Mouse (Mus musculus): Measurements from ENCODE around the gene Kdm2b. TPM values are rescaled to one million over a fixed set of nuclear protein-coding genes. Genes with fewer than 3 reads are reported as not detected.

Gene Kdm2b
- polyA plus RNA-seq, 1 experiment, result 22.4 TPM

DNA sequence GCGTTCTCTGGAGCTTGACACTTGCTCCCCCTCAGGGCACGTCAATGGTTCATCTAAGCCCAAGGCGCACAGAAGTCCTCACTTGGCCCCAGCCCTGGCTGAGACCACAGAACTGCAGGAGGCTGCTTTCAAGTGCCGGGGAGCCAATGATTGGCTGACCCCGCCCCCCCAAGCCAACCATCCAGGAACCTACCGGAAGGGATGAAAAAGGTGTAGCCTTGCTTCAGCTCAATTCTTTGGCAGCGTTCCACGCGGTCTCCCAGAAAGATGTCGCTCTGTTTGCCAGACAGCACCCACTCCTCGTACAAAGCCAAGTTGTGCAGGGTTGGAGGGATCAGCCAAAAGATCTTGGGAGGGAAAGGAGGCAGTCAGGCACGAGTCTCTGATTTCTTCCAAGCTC, 42.1 kb downstream of the Kdm2b start:
- H3K4me3 ChIP-seq (ENCODE audit: insufficient read depth, low read length), result no peak overlapping the region
- H3K4me1 ChIP-seq (ENCODE audit: control insufficient read depth, insufficient read depth, low read length), result no peaks in the 10 kb centered on the region
- TF ChIP-seq CTCF (IDR thresholded peaks at IDR 0.05; ENCODE audit: borderline replicate concordance, insufficient read depth, low read length) (no peak), POLR2A (IDR thresholded peaks at IDR 0.05; ENCODE audit: low read depth, low read length) (no peak)
- no peak overlapping the region for H3K27ac ChIP-seq (ENCODE audit: insufficient read depth, low read length)

GRCm38 (mm10) chr5:122938676-122939075, 50.9 kb downstream of the Kdm2b start:
- TF ChIP-seq POLR2A (IDR thresholded peaks at IDR 0.05; ENCODE audit: low read depth, low read length) (no peak), CTCF (IDR thresholded peaks at IDR 0.05; ENCODE audit: borderline replicate concordance, insufficient read depth, low read length) (no peak)
- Histone ChIP-seq H3K4me3 (ENCODE audit: insufficient read depth, low read length) (no peak overlapping the region), H3K4me1 (ENCODE audit: control insufficient read depth, insufficient read depth, low read length) (no peaks in the 10 kb centered on the region; the same call in 1 of the 2 replicates), H3K27ac (ENCODE audit: insufficient read depth, low read length) (no peak overlapping the region)

GRCm38 (mm10) chr5:122937958-122938540, 51.6 kb downstream of the Kdm2b start:
- no peak overlapping the region for H3K4me3 ChIP-seq (ENCODE audit: insufficient read depth, low read length)
- TF ChIP-seq CTCF (IDR thresholded peaks at IDR 0.05; ENCODE audit: borderline replicate concordance, insufficient read depth, low read length) (no peak), POLR2A (IDR thresholded peaks at IDR 0.05; ENCODE audit: low read depth, low read length) (no peak)
- H3K4me1 ChIP-seq (ENCODE audit: control insufficient read depth, insufficient read depth, low read length), result no peaks in the 10 kb centered on the region; the same call in 1 of the 2 replicates
- H3K27ac ChIP-seq (ENCODE audit: insufficient read depth, low read length), result no peak overlapping the region

DNA sequence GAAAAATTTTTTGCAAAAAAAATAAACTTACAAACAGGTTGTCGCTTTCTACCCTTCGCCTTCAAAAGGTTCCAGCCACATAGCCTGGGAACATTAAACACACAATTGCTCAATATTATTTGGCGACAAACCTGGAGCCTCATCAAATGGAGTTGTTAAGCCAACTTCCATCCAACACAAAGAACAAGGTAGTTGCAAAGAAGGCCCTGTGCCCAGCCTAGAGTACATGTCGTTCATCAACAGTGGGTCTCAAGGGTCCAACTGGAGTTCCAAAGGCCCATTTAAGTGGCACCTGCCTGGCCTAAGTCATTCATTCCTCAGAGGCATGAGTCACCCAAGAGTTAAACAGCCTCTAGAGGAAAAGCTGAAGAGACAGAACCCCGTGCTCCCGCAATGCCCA, 52.6 kb downstream of the Kdm2b start:
- no peak overlapping the region for H3K27ac ChIP-seq (ENCODE audit: insufficient read depth, low read length)
- TF ChIP-seq CTCF (IDR thresholded peaks at IDR 0.05; ENCODE audit: borderline replicate concordance, insufficient read depth, low read length) (no peak), POLR2A (IDR thresholded peaks at IDR 0.05; ENCODE audit: low read depth, low read length) (no peak)

GRCm38 (mm10) chr5:122935810-122936209, 53.8 kb downstream of the Kdm2b start:
- Histone ChIP-seq H3K4me3 (ENCODE audit: insufficient read depth, low read length) (no peak overlapping the region), H3K4me1 (ENCODE audit: control insufficient read depth, insufficient read depth, low read length) (no peaks in the 10 kb centered on the region; the same call in 1 of the 2 replicates), H3K27ac (ENCODE audit: insufficient read depth, low read length) (no peak overlapping the region)
- TF ChIP-seq CTCF (IDR thresholded peaks at IDR 0.05; ENCODE audit: borderline replicate concordance, insufficient read depth, low read length) (no peak), POLR2A (IDR thresholded peaks at IDR 0.05; ENCODE audit: low read depth, low read length) (no peak)

More for the DNA sequence above, 52.6 kb downstream of the Kdm2b start:
- Histone ChIP-seq H3K4me1 (ENCODE audit: control insufficient read depth, insufficient read depth, low read length) (no peaks in the 10 kb centered on the region; the same call in 1 of the 2 replicates), H3K4me3 (ENCODE audit: insufficient read depth, low read length) (no peak overlapping the region)

DNA sequence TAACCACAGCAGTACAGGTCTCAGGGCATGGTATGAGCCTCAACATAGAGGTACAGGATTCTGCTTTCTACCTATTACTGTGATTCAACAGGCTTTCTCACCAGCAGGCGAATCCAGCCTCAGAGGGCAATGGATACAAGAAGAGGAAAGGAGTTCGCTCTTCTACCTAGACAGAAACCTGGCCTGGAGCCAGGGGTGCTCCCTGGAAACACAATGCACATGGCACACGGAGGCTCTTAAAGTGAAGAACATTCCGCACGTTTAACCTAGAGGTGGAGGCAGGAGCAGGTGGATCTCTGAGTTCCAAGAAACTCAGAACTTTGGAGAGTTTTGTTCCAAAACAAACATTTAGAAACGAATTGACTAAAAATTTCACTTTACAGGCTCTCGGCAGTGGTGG, 58.6 kb downstream of the Kdm2b start:
- Histone ChIP-seq H3K27ac (ENCODE audit: insufficient read depth, low read length) (no peak overlapping the region), H3K4me3 (ENCODE audit: insufficient read depth, low read length) (no peak overlapping the region)

DNA sequence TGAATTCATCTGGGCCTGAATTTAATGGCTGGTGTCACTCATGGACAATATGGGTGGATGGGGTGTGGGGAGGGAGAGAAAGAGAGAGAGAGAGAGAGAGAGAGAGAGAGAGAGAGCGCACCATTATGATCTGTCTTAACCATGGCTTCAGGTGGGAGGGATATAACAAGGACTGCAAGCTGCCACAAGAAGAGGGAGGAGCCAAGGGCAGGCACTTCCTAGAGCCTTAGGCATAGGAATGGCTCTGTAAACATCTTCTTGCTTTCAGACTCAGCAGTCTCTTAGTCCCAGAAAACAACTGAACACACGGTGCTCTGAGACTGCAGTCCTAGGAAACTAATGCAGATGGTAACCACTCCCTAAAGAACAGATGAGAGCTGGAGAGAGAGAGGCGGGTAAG, 61.3 kb downstream of the Kdm2b start:
- TF ChIP-seq CTCF (IDR thresholded peaks at IDR 0.05; ENCODE audit: borderline replicate concordance, insufficient read depth, low read length), result no peak
- TF ChIP-seq POLR2A (IDR thresholded peaks at IDR 0.05; ENCODE audit: low read depth, low read length), result no peak
- Histone ChIP-seq H3K4me3 (ENCODE audit: insufficient read depth, low read length) (no peak overlapping the region), H3K27ac (ENCODE audit: insufficient read depth, low read length) (no peak overlapping the region), H3K4me1 (ENCODE audit: control insufficient read depth, insufficient read depth, low read length) (no peaks in the 10 kb centered on the region)

More for the DNA sequence above, 58.6 kb downstream of the Kdm2b start:
- TF ChIP-seq CTCF (IDR thresholded peaks at IDR 0.05; ENCODE audit: borderline replicate concordance, insufficient read depth, low read length), result no peak
- no peak for TF ChIP-seq POLR2A (IDR thresholded peaks at IDR 0.05; ENCODE audit: low read depth, low read length)
- H3K4me1 ChIP-seq (ENCODE audit: control insufficient read depth, insufficient read depth, low read length), result no peaks in the 10 kb centered on the region

DNA sequence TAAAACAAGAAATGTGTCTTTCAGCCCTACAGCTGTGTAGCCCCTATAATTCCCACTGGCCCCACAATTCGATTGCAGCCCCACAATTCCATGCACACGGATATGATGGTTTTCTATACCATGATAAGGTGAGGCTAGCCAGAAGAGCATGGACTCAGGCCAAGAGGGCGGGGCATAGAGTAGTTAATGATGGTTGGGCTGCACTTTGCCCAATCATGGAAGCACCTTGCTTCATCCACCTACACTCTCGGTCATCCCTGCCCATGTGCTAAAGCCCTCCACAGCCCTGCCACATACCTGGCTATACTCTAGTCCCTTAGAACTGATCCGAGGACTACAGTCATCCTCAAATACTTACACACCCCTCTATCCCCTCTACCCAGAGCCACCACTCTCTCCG, 61.9 kb downstream of the Kdm2b start:
- Histone ChIP-seq H3K4me3 (ENCODE audit: insufficient read depth, low read length) (no peak overlapping the region), H3K4me1 (ENCODE audit: control insufficient read depth, insufficient read depth, low read length) (no peaks in the 10 kb centered on the region), H3K27ac (ENCODE audit: insufficient read depth, low read length) (no peak overlapping the region)
- TF ChIP-seq POLR2A (IDR thresholded peaks at IDR 0.05; ENCODE audit: low read depth, low read length), result no peak
- no peak for TF ChIP-seq CTCF (IDR thresholded peaks at IDR 0.05; ENCODE audit: borderline replicate concordance, insufficient read depth, low read length)

DNA sequence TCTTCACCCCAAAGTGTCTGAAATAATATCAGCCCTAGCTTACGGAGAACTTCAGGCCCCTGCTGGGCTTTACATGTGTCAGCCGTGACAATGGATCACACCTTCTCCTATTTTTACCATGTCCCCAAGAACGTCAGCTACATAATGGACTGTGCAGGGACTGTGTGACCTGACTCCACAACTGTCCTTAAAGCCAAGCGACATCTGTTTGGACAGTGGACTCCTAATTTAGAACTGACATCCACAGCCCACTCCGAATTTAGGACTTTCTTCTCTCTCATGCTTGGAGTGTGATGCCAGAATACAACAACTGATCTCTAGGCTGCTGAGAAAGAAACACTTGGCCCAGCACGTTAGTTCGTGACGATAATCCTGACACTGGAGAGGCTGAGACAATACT, 62.5 kb downstream of the Kdm2b start:
- no peak for TF ChIP-seq CTCF (IDR thresholded peaks at IDR 0.05; ENCODE audit: borderline replicate concordance, insufficient read depth, low read length)
- TF ChIP-seq POLR2A (IDR thresholded peaks at IDR 0.05; ENCODE audit: low read depth, low read length), result no peak
- H3K27ac ChIP-seq (ENCODE audit: insufficient read depth, low read length), result no peak overlapping the region
- H3K4me3 ChIP-seq (ENCODE audit: insufficient read depth, low read length), result no peak overlapping the region
- H3K4me1 ChIP-seq (ENCODE audit: control insufficient read depth, insufficient read depth, low read length), result no peaks in the 10 kb centered on the region

- no peak overlapping the region for H3K4me3 ChIP-seq (ENCODE audit: insufficient read depth, low read length)
- TF ChIP-seq CTCF (IDR thresholded peaks at IDR 0.05; ENCODE audit: borderline replicate concordance, insufficient read depth, low read length), result no peak
- TF ChIP-seq POLR2A (IDR thresholded peaks at IDR 0.05; ENCODE audit: low read depth, low read length), result no peak
- H3K27ac ChIP-seq (ENCODE audit: insufficient read depth, low read length), result no peak overlapping the region
- H3K4me1 ChIP-seq (ENCODE audit: control insufficient read depth, insufficient read depth, low read length), result no peaks in the 10 kb centered on the region
These were observed 63.3 kb downstream of the Kdm2b start for GRCm38 (mm10) chr5:122926341-122926740.
